Mouse (Mus musculus): ENCODE data around the gene Tmem223. TPM values are rescaled to one million over a fixed set of nuclear protein-coding genes. Genes with fewer than 3 reads are reported as not detected.

Gene Tmem223
- polyA plus RNA-seq, 1 experiment, result 17.0 TPM

- TF ChIP-seq POLR2A (IDR thresholded peaks at IDR 0.05; ENCODE audit: control insufficient read depth, low read depth, low read length), result no peak
- no peak for TF ChIP-seq CTCF (IDR thresholded peaks at IDR 0.05; ENCODE audit: control insufficient read depth, insufficient read depth, insufficient replicate concordance, low read depth, low read length)
- Histone ChIP-seq H3K4me3 (ENCODE audit: control insufficient read depth, low read depth, low read length) (no peak overlapping the region), H3K27ac (ENCODE audit: control insufficient read depth, insufficient read depth, low read depth, low read length) (no peak overlapping the region), H3K27me3 (ENCODE audit: control insufficient read depth, insufficient read depth, low read length) (no peaks in the 10 kb centered on the region), H3K4me1 (ENCODE audit: control insufficient read depth, insufficient read depth, low read length) (peaks cover 2% of the 10 kb centered on the region; the same call in 1 of the 2 replicates), H3K36me3 (ENCODE audit: control insufficient read depth, insufficient read depth, low read length) (peaks cover 10% of the 10 kb centered on the region)
These were observed 7.5 kb upstream of the Tmem223 start for GRCm38 (mm10) chr19:8763276-8763675.

- TF ChIP-seq POLR2A (IDR thresholded peaks at IDR 0.05; ENCODE audit: control insufficient read depth, low read depth, low read length), result no peak
- TF ChIP-seq CTCF (IDR thresholded peaks at IDR 0.05; ENCODE audit: control insufficient read depth, insufficient read depth, insufficient replicate concordance, low read depth, low read length), result no peak
- H3K4me1 ChIP-seq (ENCODE audit: control insufficient read depth, insufficient read depth, low read length), result peaks cover 2% of the 10 kb centered on the region; the same call in 1 of the 2 replicates
- no peak overlapping the region for H3K4me3 ChIP-seq (ENCODE audit: control insufficient read depth, low read depth, low read length)
- peaks cover 10% of the 10 kb centered on the region for H3K36me3 ChIP-seq (ENCODE audit: control insufficient read depth, insufficient read depth, low read length)
- H3K27me3 ChIP-seq (ENCODE audit: control insufficient read depth, insufficient read depth, low read length), result no peaks in the 10 kb centered on the region
- no peak overlapping the region for H3K27ac ChIP-seq (ENCODE audit: control insufficient read depth, insufficient read depth, low read depth, low read length)
These were observed 5.2 kb upstream of the Tmem223 start for GRCm38 (mm10) chr19:8765562-8765961.

- TF ChIP-seq CTCF (IDR thresholded peaks at IDR 0.05; ENCODE audit: control insufficient read depth, insufficient read depth, insufficient replicate concordance, low read depth, low read length), result no peak
- no peak for TF ChIP-seq POLR2A (IDR thresholded peaks at IDR 0.05; ENCODE audit: control insufficient read depth, low read depth, low read length)
- no peaks in the 10 kb centered on the region for H3K36me3 ChIP-seq (ENCODE audit: control insufficient read depth, insufficient read depth, low read length)
- no peak overlapping the region; the same call in 1 of the 2 replicates for H3K27ac ChIP-seq (ENCODE audit: control insufficient read depth, insufficient read depth, low read depth, low read length)
- peaks cover 6% of the 10 kb centered on the region for H3K4me1 ChIP-seq (ENCODE audit: control insufficient read depth, insufficient read depth, low read length)
- H3K27me3 ChIP-seq (ENCODE audit: control insufficient read depth, insufficient read depth, low read length), result no peaks in the 10 kb centered on the region
- peak overlapping the region; percentile 59; the same call in 1 of the 2 replicates for H3K4me3 ChIP-seq (ENCODE audit: control insufficient read depth, low read depth, low read length)
These were observed 2.2 kb downstream of the Tmem223 start for GRCm38 (mm10) chr19:8772996-8773395.

GRCm38 (mm10) chr19:8773409-8773808 is 2.6 kb downstream of the Tmem223 start:
- Histone ChIP-seq H3K36me3 (ENCODE audit: control insufficient read depth, insufficient read depth, low read length) (no peaks in the 10 kb centered on the region), H3K27ac (ENCODE audit: control insufficient read depth, insufficient read depth, low read depth, low read length) (peak overlapping the region; percentile 68; the same call in 1 of the 2 replicates), H3K4me3 (ENCODE audit: control insufficient read depth, low read depth, low read length) (peak overlapping the region; percentile 59), H3K27me3 (ENCODE audit: control insufficient read depth, insufficient read depth, low read length) (no peaks in the 10 kb centered on the region), H3K4me1 (ENCODE audit: control insufficient read depth, insufficient read depth, low read length) (peaks cover 6% of the 10 kb centered on the region)
- no peak for TF ChIP-seq CTCF (IDR thresholded peaks at IDR 0.05; ENCODE audit: control insufficient read depth, insufficient read depth, insufficient replicate concordance, low read depth, low read length)
- no peak for TF ChIP-seq POLR2A (IDR thresholded peaks at IDR 0.05; ENCODE audit: control insufficient read depth, low read depth, low read length)

- peaks cover 6% of the 10 kb centered on the region for H3K4me1 ChIP-seq (ENCODE audit: control insufficient read depth, insufficient read depth, low read length)
- peak within 1 kb of the TSS; percentile 98 for H3K27ac ChIP-seq (ENCODE audit: control insufficient read depth, insufficient read depth, low read depth, low read length)
- H3K27me3 ChIP-seq (ENCODE audit: control insufficient read depth, insufficient read depth, low read length), result no peaks in the 10 kb centered on the region
- TF ChIP-seq POLR2A (IDR thresholded peaks at IDR 0.05; ENCODE audit: control insufficient read depth, low read depth, low read length) (peak; percentile 94), CTCF (IDR thresholded peaks at IDR 0.05; ENCODE audit: control insufficient read depth, insufficient read depth, insufficient replicate concordance, low read depth, low read length) (no peak)
- H3K36me3 ChIP-seq (ENCODE audit: control insufficient read depth, insufficient read depth, low read length), result no peaks in the 10 kb centered on the region
- H3K4me3 ChIP-seq (ENCODE audit: control insufficient read depth, low read depth, low read length), result peak within 1 kb of the TSS; percentile 89
These were observed 3.5 kb downstream of the Tmem223 start, which contains the start of gene Tmem179b for GRCm38 (mm10) chr19:8774086-8774835. TSS of gene Tmem179b (minus strand) at chr19:8774467.

GRCm38 (mm10) chr19:8774951-8775421 is 4.2 kb downstream of the Tmem223 start:
- H3K4me3 ChIP-seq (ENCODE audit: control insufficient read depth, low read depth, low read length), result peak overlapping the region; percentile 89
- H3K36me3 ChIP-seq (ENCODE audit: control insufficient read depth, insufficient read depth, low read length), result no peaks in the 10 kb centered on the region
- H3K4me1 ChIP-seq (ENCODE audit: control insufficient read depth, insufficient read depth, low read length), result peaks cover 6% of the 10 kb centered on the region
- H3K27me3 ChIP-seq (ENCODE audit: control insufficient read depth, insufficient read depth, low read length), result no peaks in the 10 kb centered on the region
- TF ChIP-seq CTCF (IDR thresholded peaks at IDR 0.05; ENCODE audit: control insufficient read depth, insufficient read depth, insufficient replicate concordance, low read depth, low read length) (no peak), POLR2A (IDR thresholded peaks at IDR 0.05; ENCODE audit: control insufficient read depth, low read depth, low read length) (no peak)
- H3K27ac ChIP-seq (ENCODE audit: control insufficient read depth, insufficient read depth, low read depth, low read length), result peak overlapping the region; percentile 98

GRCm38 (mm10) chr19:8786008-8786781 is 15.4 kb downstream of the Tmem223 start, which contains the start of gene Taf6l:
TSS of gene Taf6l (minus strand) at chr19:8786417.
- Histone ChIP-seq H3K27me3 (ENCODE audit: control insufficient read depth, insufficient read depth, low read length) (no peaks in the 10 kb centered on the region), H3K4me1 (ENCODE audit: control insufficient read depth, insufficient read depth, low read length) (peaks cover 9% of the 10 kb centered on the region), H3K27ac (ENCODE audit: control insufficient read depth, insufficient read depth, low read depth, low read length) (peak within 1 kb of the TSS; percentile 72), H3K4me3 (ENCODE audit: control insufficient read depth, low read depth, low read length) (peak within 1 kb of the TSS; percentile 89), H3K36me3 (ENCODE audit: control insufficient read depth, insufficient read depth, low read length) (no peaks in the 10 kb centered on the region; the same call in 1 of the 2 replicates)
- peak; percentile 71 for TF ChIP-seq POLR2A (IDR thresholded peaks at IDR 0.05; ENCODE audit: control insufficient read depth, low read depth, low read length)
- peak; percentile 27; the same call in 1 of the 2 replicates for TF ChIP-seq CTCF (IDR thresholded peaks at IDR 0.05; ENCODE audit: control insufficient read depth, insufficient read depth, insufficient replicate concordance, low read depth, low read length)

Data from testis, adult 2 months (tissue).